In genomic region chr1:131185821-131186506, GRCm38 (mm10) we compare ENCODE assay signal across 16 mouse cellular contexts. TPM values are rescaled to one million over a fixed set of nuclear protein-coding genes. Genes with fewer than 3 reads are reported as not detected.
DNase-seq lines count a peak whose midpoint lies in the region; ATAC-seq lines count a peak whose summit lies in the region.
"Had no signal": no experiment of that assay in that cellular context is flagged by ENCODE, and none has a peak within 500 bp of the region (broad histone marks: within the 10 kb centered on the region; RNA-seq: fewer than 3 reads in every experiment).

No protein-coding gene starts in this region.

- 35% methylated on average over 13 of the region's 13 CpGs for WGBS in heart, embryonic 16.5 days

- DNase-seq in CD4-positive, CD25-positive, alpha-beta regulatory T cell, adult 2 months (ENCODE audit: low read depth, low spot score), result peak; percentile 59
- DNase-seq in heart, postnatal 25 days (ENCODE audit: low spot score), result no peak
- DNase-seq in CD4-positive helper T cell, adult 2 months (ENCODE audit: low read depth, low spot score), result peak; percentile 57
- DNase-seq in left cerebral cortex, postnatal 25 days (ENCODE audit: low spot score in 2 of 2), result peak; percentile 45 to 84
- no peak for DNase-seq in MN1 (ENCODE audit: low spot score)
- DNase-seq: adrenal gland, adult 2 months; cerebellum, postnatal 10 days; liver; thymus, postnatal 25 days had no signal

- H3K4me1 ChIP-seq in heart, embryonic 16.5 days (ENCODE audit: control insufficient read depth, insufficient read depth, low read length), result peaks cover 24% of the 10 kb centered on the region
- H3K4me1 ChIP-seq: lung, embryonic 15.5 days had no signal

- H3K9me3 ChIP-seq in heart, embryonic 16.5 days (replicated peaks; ENCODE audit: control insufficient read depth, low read length), result no peaks in the 10 kb centered on the region
- H3K9me3 ChIP-seq: lung, embryonic 15.5 days; megakaryocyte, embryonic 14.5 days had no signal

- no peak overlapping the region for H3K9ac ChIP-seq in heart, embryonic 16.5 days (ENCODE audit: low read length)
- H3K9ac ChIP-seq: lung, embryonic 15.5 days had no signal

- H3K27me3 ChIP-seq in heart, embryonic 16.5 days (ENCODE audit: control insufficient read depth, insufficient read depth, low read length), result no peaks in the 10 kb centered on the region
- H3K27me3 ChIP-seq: lung, embryonic 15.5 days; megakaryocyte, embryonic 14.5 days had no signal

- intact Hi-C loops in heart, postnatal 25 days (cut with DNase I), result no loop called here
- intact Hi-C loops in left cerebral cortex, postnatal 25 days (cut with DNase I), result loop anchor here (10.0 kb wide), 1 partner anchor 369 kb away; no protein-coding TSS in a partner anchor

- peak overlapping the region; percentile 20; the same call in 1 of the 2 replicates for H3K4me2 ChIP-seq in heart, embryonic 16.5 days (ENCODE audit: low read depth, low read length)
- H3K4me2 ChIP-seq: lung, embryonic 15.5 days had no signal

- no peak overlapping the region for H3K4me3 ChIP-seq in heart, embryonic 16.5 days (ENCODE audit: low read length)
- H3K4me3 ChIP-seq: erythroblast, embryonic 14.5 days; lung, embryonic 15.5 days; megakaryocyte, embryonic 14.5 days had no signal

- H3K27ac ChIP-seq in heart, embryonic 16.5 days (ENCODE audit: low read length), result peak overlapping the region; percentile 44; the same call in 1 of the 2 replicates
- H3K27ac ChIP-seq: kidney, postnatal 0 days; lung, embryonic 15.5 days had no signal

- H3K36me3 ChIP-seq in heart, embryonic 16.5 days (ENCODE audit: control insufficient read depth, insufficient read depth), result peaks cover 2% of the 10 kb centered on the region
- H3K36me3 ChIP-seq: lung, embryonic 15.5 days had no signal

- no peak for ATAC-seq in CD4-positive, CD25-positive, alpha-beta regulatory T cell, adult 4 months
- ATAC-seq in heart, embryonic 16.5 days (replicated peaks; ENCODE audit: extremely low read depth, insufficient read depth, low FRiP score), result no peak
- no peak for ATAC-seq in erythroid progenitor cell, adult 5-6 weeks (replicated peaks; ENCODE audit: low FRiP score, poor library complexity, severe bottlenecking)

RNA-seq across cellular contexts. Expression of gene Eif2d, which starts 33.0 kb away (rescaled TPM):
- polyA plus RNA-seq in CD4-positive, CD25-positive, alpha-beta regulatory T cell, adult 4 months (2017; shearing (Covaris generic)), result 10 to 100 TPM; 52.0 to 75.1 TPM
- 48.1 and 50.1 TPM in 2 replicates for polyA plus RNA-seq in heart, embryonic 16.5 days (2015; fragmentation: Nextera tagmentation; extraction: Ambion mirVana)
- 10 to 100 TPM; 36.5 to 36.6 TPM for total RNA-seq in heart, postnatal 25 days (2021)
- 10 to 100 TPM; 34.1 to 36.7 TPM for total RNA-seq in left cerebral cortex, postnatal 25 days (2021)
- 28.1 and 29.6 TPM in 2 replicates for total RNA-seq in erythroid progenitor cell, adult 5-6 weeks (2015; ENCODE audit: low replicate concordance)
- 14.4 and 19.4 TPM in 2 replicates for total RNA-seq in erythroid progenitor cell, adult 5-6 weeks (2017; ENCODE audit: low replicate concordance)

RNA-seq across cellular contexts. Expression of gene Dyrk3, which starts 47.8 kb away (rescaled TPM):
- under 1 TPM in 1 of 2 experiments, not detected in 1; 0.19 TPM for polyA plus RNA-seq in CD4-positive, CD25-positive, alpha-beta regulatory T cell, adult 4 months (2017; shearing (Covaris generic))
- polyA plus RNA-seq in heart, embryonic 16.5 days (2015; fragmentation: Nextera tagmentation; extraction: Ambion mirVana), result 1.8 and 2.1 TPM in 2 replicates
- total RNA-seq in heart, postnatal 25 days (2021), result under 1 TPM; 0.25 to 0.29 TPM
- total RNA-seq in left cerebral cortex, postnatal 25 days (2021), result 10 to 100 TPM in 1 of 2 experiments, 1 to 10 TPM in 1; 9.4 to 14.1 TPM
- 25.2 and 25.9 TPM in 2 replicates for total RNA-seq in erythroid progenitor cell, adult 5-6 weeks (2015; ENCODE audit: low replicate concordance)
- 14.4 and 23.5 TPM in 2 replicates for total RNA-seq in erythroid progenitor cell, adult 5-6 weeks (2017; ENCODE audit: low replicate concordance)

RNA-seq across cellular contexts. Expression of gene Rassf5, which starts 59.1 kb away (rescaled TPM):
- polyA plus RNA-seq in CD4-positive, CD25-positive, alpha-beta regulatory T cell, adult 4 months (2017; shearing (Covaris generic)), result 100 to 1,000 TPM; 330 to 423 TPM
- 15.0 and 22.5 TPM in 2 replicates for polyA plus RNA-seq in heart, embryonic 16.5 days (2015; fragmentation: Nextera tagmentation; extraction: Ambion mirVana)
- total RNA-seq in heart, postnatal 25 days (2021), result 1 to 10 TPM; 1.6 to 2.3 TPM
- total RNA-seq in left cerebral cortex, postnatal 25 days (2021), result 10 to 100 TPM; 24.0 to 25.3 TPM
- total RNA-seq in erythroid progenitor cell, adult 5-6 weeks (2015; ENCODE audit: low replicate concordance), result 12.6 and 14.7 TPM in 2 replicates
- 5.0 and 17.8 TPM in 2 replicates for total RNA-seq in erythroid progenitor cell, adult 5-6 weeks (2017; ENCODE audit: low replicate concordance)
- polyA plus RNA-seq: erythroblast, embryonic 14.5 days had no signal

Comparison
In these comparisons a context has a peak if more than half of its experiments do, and no peak if none do; other contexts are left out.
1. DNase-seq: peak in CD4-positive, CD25-positive, alpha-beta regulatory T cell, adult 2 months (single experiment), CD4-positive helper T cell, adult 2 months (single experiment) and left cerebral cortex, postnatal 25 days (2 of 2); none in heart, postnatal 25 days (single experiment) and MN1 (single experiment).
2. RNA of gene Dyrk3, which starts 47.8 kb away (total RNA-seq): 14.4 to 25.9 TPM in erythroid progenitor cell, adult 5-6 weeks and 9.4 to 14.1 TPM in left cerebral cortex, postnatal 25 days; 0.25 to 0.29 TPM in heart, postnatal 25 days; every median in the first group is over 4 times any median in the second.